Mouse (Mus musculus): ENCODE measurements at regions not wholly inside any gene's neighbourhood (a gene's known extent, or its start where the extent isn't known, plus 50 kb on each side); places are given as distances from the start of the nearest gene placed in this dataset.
A peak's percentile ranks its signal among the peaks of the same experiment; 100 is the strongest.

DNA sequence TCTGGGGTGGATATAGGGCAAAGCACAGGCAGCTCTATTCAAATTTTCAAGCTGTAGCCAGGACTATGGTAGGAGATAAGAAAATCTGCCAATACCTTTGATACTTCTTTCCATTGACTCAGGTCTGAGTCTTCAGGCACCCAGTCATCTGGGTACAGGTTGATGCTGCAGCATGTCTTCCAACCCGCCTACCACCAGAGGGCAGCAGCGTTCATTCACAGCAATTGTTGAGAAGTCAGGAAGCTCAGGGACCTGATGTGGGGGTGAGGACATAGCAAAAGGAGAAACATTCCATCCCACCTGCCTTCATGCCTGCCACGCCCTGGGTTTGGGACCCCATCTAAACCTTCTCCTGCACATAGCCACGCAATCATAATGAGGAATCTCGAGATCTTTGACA, 118.2 kb upstream of the Gm21876 start:
- no peaks in the 10 kb centered on the region for H3K36me3 ChIP-seq (ENCODE audit: control insufficient read depth, insufficient read depth, low read length, poor library complexity, severe bottlenecking)
- no peaks in the 10 kb centered on the region for H3K9me3 ChIP-seq (ENCODE audit: control insufficient read depth, insufficient read depth, low read depth, low read length)
- no peak overlapping the region for H3K27ac ChIP-seq (ENCODE audit: insufficient read depth, low read depth, low read length, poor library complexity, severe bottlenecking)
- no peaks in the 10 kb centered on the region for H3K4me1 ChIP-seq (ENCODE audit: control insufficient read depth in 2 of 2, insufficient read depth in 2 of 2, low read length in 2 of 2, poor library complexity in 1 of 2)
- no peak overlapping the region for H3K4me3 ChIP-seq (ENCODE audit: insufficient read depth in 1 of 2, low read depth in 1 of 2, low read length in 2 of 2, poor library complexity in 1 of 2, severe bottlenecking in 1 of 2)
- in situ Hi-C loops (cut with MboI; ENCODE audit: low sequenced_read_pairs in 2 of 2, unreplicated experiment in 2 of 2) = no loop called here
- no peak for TF ChIP-seq MAFK (IDR thresholded peaks at IDR 0.05; ENCODE audit: insufficient read depth, low read depth, low read length)
- DNase-seq (ENCODE audit: low read depth, low spot score) = peak; percentile 24
- H3K9ac ChIP-seq (ENCODE audit: insufficient read depth, low read depth, low read length, poor library complexity, severe bottlenecking) = no peak overlapping the region

DNA sequence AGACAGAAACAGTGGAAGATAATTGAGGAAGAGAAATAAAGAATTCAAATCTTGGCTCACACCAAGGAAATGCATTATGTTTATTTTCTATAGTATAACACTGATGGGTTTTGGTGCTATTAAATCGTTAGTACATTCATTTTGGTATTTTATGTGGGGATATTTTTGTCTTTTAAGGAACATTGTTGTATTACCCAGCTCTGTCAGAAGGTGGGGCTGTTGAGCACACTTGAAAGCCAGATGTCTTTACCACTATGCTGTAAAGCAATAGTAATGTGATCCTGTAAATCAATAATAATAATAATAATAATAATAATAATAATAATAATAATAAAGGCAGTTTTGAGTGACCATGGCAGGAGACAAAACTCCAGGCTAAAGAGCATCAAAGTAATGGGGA, 120.0 kb upstream of the Gm21876 start:
- peak; percentile 11 for DNase-seq (ENCODE audit: low read depth, low spot score)
- no peaks in the 10 kb centered on the region for H3K4me1 ChIP-seq (ENCODE audit: control insufficient read depth in 2 of 2, insufficient read depth in 2 of 2, low read length in 2 of 2, poor library complexity in 1 of 2)
- no peak overlapping the region for H3K27ac ChIP-seq (ENCODE audit: insufficient read depth, low read depth, low read length, poor library complexity, severe bottlenecking)
- no peaks in the 10 kb centered on the region for H3K36me3 ChIP-seq (ENCODE audit: control insufficient read depth, insufficient read depth, low read length, poor library complexity, severe bottlenecking)
- no peak overlapping the region for H3K9ac ChIP-seq (ENCODE audit: insufficient read depth, low read depth, low read length, poor library complexity, severe bottlenecking)
- H3K9me3 ChIP-seq (ENCODE audit: control insufficient read depth, insufficient read depth, low read depth, low read length) = no peaks in the 10 kb centered on the region
- in situ Hi-C loops (cut with MboI; ENCODE audit: low sequenced_read_pairs in 2 of 2, unreplicated experiment in 2 of 2) = no loop called here
- TF ChIP-seq ZNF384 (IDR thresholded peaks at IDR 0.05; ENCODE audit: low read depth, low read length) (no peak), HCFC1 (IDR thresholded peaks at IDR 0.05; ENCODE audit: borderline replicate concordance, insufficient read depth, low read length) (no peak)
- H3K4me3 ChIP-seq (ENCODE audit: insufficient read depth in 1 of 2, low read depth in 1 of 2, low read length in 2 of 2, poor library complexity in 1 of 2, severe bottlenecking in 1 of 2) = no peak overlapping the region

GRCm38 (mm10) chrX:21297349-21297748, 121.9 kb upstream of the Gm21876 start:
- no peak overlapping the region for H3K9ac ChIP-seq (ENCODE audit: insufficient read depth, low read depth, low read length, poor library complexity, severe bottlenecking)
- TF ChIP-seq HCFC1 (IDR thresholded peaks at IDR 0.05; ENCODE audit: borderline replicate concordance, insufficient read depth, low read length) (no peak), ZNF384 (IDR thresholded peaks at IDR 0.05; ENCODE audit: low read depth, low read length) (no peak), CHD2 (IDR thresholded peaks at IDR 0.05; ENCODE audit: low read depth, low read length) (no peak), ZC3H11A (IDR thresholded peaks at IDR 0.05; ENCODE audit: borderline replicate concordance, low read depth, low read length) (no peak), MAFK (IDR thresholded peaks at IDR 0.05; ENCODE audit: insufficient read depth, low read depth, low read length) (no peak)
- no peaks in the 10 kb centered on the region for H3K9me3 ChIP-seq (ENCODE audit: control insufficient read depth, insufficient read depth, low read depth, low read length)
- no peaks in the 10 kb centered on the region for H3K4me1 ChIP-seq (ENCODE audit: control insufficient read depth in 2 of 2, insufficient read depth in 2 of 2, low read length in 2 of 2, poor library complexity in 1 of 2)
- no peak overlapping the region for H3K27ac ChIP-seq (ENCODE audit: insufficient read depth, low read depth, low read length, poor library complexity, severe bottlenecking)
- no peaks in the 10 kb centered on the region for H3K36me3 ChIP-seq (ENCODE audit: control insufficient read depth, insufficient read depth, low read length, poor library complexity, severe bottlenecking)
- DNase-seq (ENCODE audit: low read depth, low spot score) = no peak
- H3K4me3 ChIP-seq (ENCODE audit: insufficient read depth in 1 of 2, low read depth in 1 of 2, low read length in 2 of 2, poor library complexity in 1 of 2, severe bottlenecking in 1 of 2) = no peak overlapping the region
- in situ Hi-C loops (cut with MboI; ENCODE audit: low sequenced_read_pairs in 2 of 2, unreplicated experiment in 2 of 2) = no loop called here

DNA sequence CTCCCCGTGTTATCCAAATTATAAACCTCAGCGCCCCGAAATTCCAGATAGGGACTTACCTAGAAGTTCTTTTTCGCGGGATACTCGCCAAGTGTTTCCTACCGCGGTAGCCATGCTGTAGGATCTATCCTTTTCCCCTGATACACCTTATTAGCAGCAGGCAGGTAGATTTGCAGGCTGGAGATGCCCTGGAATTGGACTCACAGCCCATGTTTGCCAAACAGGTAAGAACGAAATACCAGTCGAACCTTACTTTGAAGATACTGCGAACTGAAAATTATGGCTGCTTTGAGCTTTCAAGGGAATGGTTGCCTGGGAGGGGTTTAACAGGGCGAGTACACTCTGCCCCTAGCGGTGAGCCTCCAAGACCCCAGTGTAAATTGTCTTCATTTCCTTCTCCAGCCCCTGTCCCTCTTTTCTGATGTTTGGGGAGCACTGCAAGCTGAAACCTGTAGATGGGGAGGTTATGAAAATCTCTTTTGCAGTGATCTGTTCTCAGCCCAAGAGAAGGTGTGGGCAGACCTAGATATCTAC, 149.8 kb upstream of the Agtr2 start:
- no peaks in the 10 kb centered on the region for H3K9me3 ChIP-seq (ENCODE audit: control insufficient read depth, insufficient read depth, low read depth, low read length)
- H3K36me3 ChIP-seq (ENCODE audit: control insufficient read depth, insufficient read depth, low read length, poor library complexity, severe bottlenecking) = no peaks in the 10 kb centered on the region
- no peaks in the 10 kb centered on the region for H3K4me1 ChIP-seq (ENCODE audit: control insufficient read depth in 2 of 2, insufficient read depth in 2 of 2, low read length in 2 of 2, poor library complexity in 1 of 2)
- no peak overlapping the region for H3K27ac ChIP-seq (ENCODE audit: insufficient read depth, low read depth, low read length, poor library complexity, severe bottlenecking)
- DNase-seq (ENCODE audit: low read depth, low spot score) = no peak
- TF ChIP-seq ZNF384 (IDR thresholded peaks at IDR 0.05; ENCODE audit: low read depth, low read length) = no peak
- TF ChIP-seq ZC3H11A (IDR thresholded peaks at IDR 0.05; ENCODE audit: borderline replicate concordance, low read depth, low read length) = no peak
- no peak for TF ChIP-seq CHD2 (IDR thresholded peaks at IDR 0.05; ENCODE audit: low read depth, low read length)
- no peak for TF ChIP-seq HCFC1 (IDR thresholded peaks at IDR 0.05; ENCODE audit: borderline replicate concordance, insufficient read depth, low read length)
- TF ChIP-seq MAFK (IDR thresholded peaks at IDR 0.05; ENCODE audit: insufficient read depth, low read depth, low read length) = no peak
- no peak overlapping the region for H3K9ac ChIP-seq (ENCODE audit: insufficient read depth, low read depth, low read length, poor library complexity, severe bottlenecking)
- in situ Hi-C loops (cut with MboI; ENCODE audit: low sequenced_read_pairs in 2 of 2, unreplicated experiment in 2 of 2) = no loop called here
- peak overlapping the region; percentile 31 to 81; a peak in 3 of 4 replicates for H3K4me3 ChIP-seq (ENCODE audit: insufficient read depth in 1 of 2, low read depth in 1 of 2, low read length in 2 of 2, poor library complexity in 1 of 2, severe bottlenecking in 1 of 2)

DNA sequence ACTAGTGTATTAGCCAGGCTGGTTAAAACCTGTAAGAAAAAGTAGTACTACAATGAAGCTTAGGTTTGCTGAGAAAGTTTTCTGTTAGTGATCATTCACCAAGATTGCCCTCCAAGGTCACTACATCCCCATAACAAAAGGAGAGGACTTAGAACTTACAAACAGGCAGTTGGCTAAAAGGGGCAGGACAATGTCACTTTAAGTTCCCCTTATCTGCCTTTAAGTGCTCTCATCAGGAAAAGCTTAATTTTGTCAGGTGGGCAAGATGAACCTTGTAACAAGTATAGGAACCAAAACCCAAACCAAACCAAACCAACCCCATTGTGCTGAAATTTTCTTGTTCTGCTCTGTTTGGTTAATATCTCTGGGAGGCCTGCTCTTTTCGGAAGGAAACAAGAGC, 139.9 kb upstream of the Agtr2 start:
- in situ Hi-C loops (cut with MboI; ENCODE audit: low sequenced_read_pairs in 2 of 2, unreplicated experiment in 2 of 2) = no loop called here
- Histone ChIP-seq H3K27ac (ENCODE audit: insufficient read depth, low read depth, low read length, poor library complexity, severe bottlenecking) (no peak overlapping the region), H3K9ac (ENCODE audit: insufficient read depth, low read depth, low read length, poor library complexity, severe bottlenecking) (no peak overlapping the region), H3K36me3 (ENCODE audit: control insufficient read depth, insufficient read depth, low read length, poor library complexity, severe bottlenecking) (no peaks in the 10 kb centered on the region), H3K4me3 (ENCODE audit: insufficient read depth in 1 of 2, low read depth in 1 of 2, low read length in 2 of 2, poor library complexity in 1 of 2, severe bottlenecking in 1 of 2) (no peak overlapping the region), H3K4me1 (ENCODE audit: control insufficient read depth in 2 of 2, insufficient read depth in 2 of 2, low read length in 2 of 2, poor library complexity in 1 of 2) (peaks cover 0 to 1% of the 10 kb centered on the region in 2 experiments; a peak in 1 of 4 replicates), H3K9me3 (ENCODE audit: control insufficient read depth, insufficient read depth, low read depth, low read length) (no peaks in the 10 kb centered on the region)
- DNase-seq (ENCODE audit: low read depth, low spot score) = no peak
- TF ChIP-seq CHD2 (IDR thresholded peaks at IDR 0.05; ENCODE audit: low read depth, low read length) (peak; percentile 36; the same call in 1 of the 2 replicates), MAFK (IDR thresholded peaks at IDR 0.05; ENCODE audit: insufficient read depth, low read depth, low read length) (no peak), ZC3H11A (IDR thresholded peaks at IDR 0.05; ENCODE audit: borderline replicate concordance, low read depth, low read length) (no peak)

Data from ES-E14 (cell line).